ENCODE assay signal across 19 mouse cellular contexts in the genomic region with DNA sequence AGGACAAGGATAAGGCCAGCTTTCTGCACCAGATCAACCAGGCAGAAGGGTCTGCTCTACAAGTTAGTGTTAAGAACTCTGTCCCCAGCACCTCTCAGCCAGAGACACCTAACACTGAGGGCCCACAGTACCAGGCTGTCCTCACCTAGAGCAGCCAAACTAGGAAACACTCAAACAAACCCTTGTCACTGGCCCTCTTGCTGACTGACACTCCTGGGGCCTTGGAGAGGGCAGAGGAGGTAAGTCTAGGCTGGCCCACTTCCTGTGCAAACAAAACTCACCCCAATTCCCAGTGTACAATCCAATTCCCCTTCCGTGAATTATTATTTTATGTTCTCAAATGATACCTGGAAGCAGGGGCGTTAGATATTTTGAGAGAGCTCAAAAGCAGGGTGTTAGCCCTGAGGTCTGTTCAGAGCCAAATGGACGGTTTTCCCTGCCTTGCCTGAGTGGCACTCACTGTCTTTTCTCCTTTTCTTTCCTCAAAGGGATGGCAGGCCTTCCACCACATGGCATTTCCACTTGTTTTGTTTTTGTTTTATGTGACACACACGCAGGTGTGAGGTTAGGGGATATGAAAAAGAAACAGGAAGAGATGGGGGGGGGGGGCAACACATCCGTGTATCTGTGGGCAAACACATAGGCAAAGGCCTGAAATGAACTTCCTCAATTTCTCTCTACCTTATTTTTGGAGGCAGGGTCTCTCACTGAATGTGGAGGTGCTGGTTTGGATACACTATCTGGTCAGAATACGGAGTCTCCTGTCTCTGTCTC.
DNase-seq lines count a peak whose midpoint lies in the region; ATAC-seq and TF ChIP-seq lines count a peak whose summit lies in the region.
"Had no signal": no experiment of that assay in that cellular context is flagged by ENCODE, and none has a peak within 500 bp of the region (broad histone marks: within the 10 kb centered on the region; RNA-seq: fewer than 3 reads in every experiment).

No protein-coding gene starts in this region.

- H3K4me1 ChIP-seq in heart, embryonic 10.5 days = peaks cover 13% of the 10 kb centered on the region
- peaks cover 3% of the 10 kb centered on the region for H3K4me1 ChIP-seq in heart, adult 2 months (ENCODE audit: control insufficient read depth, insufficient read depth, low read length)
- no peaks in the 10 kb centered on the region for H3K4me1 ChIP-seq in midbrain, embryonic 11.5 days (ENCODE audit: control insufficient read depth, insufficient read depth, low read length)
- H3K4me1 ChIP-seq: hindbrain, embryonic 13.5 days; neural tube, embryonic 12.5 days had no signal

- H3K27ac ChIP-seq in heart, embryonic 10.5 days = peak overlapping the region; percentile 42; the same call in 1 of the 2 replicates
- no peak overlapping the region for H3K27ac ChIP-seq in heart, adult 2 months
- H3K27ac ChIP-seq in midbrain, embryonic 11.5 days (ENCODE audit: low read depth, low read length) = no peak overlapping the region
- H3K27ac ChIP-seq: embryonic facial prominence, embryonic 12.5 days; heart, embryonic 15.5 days; hindbrain, embryonic 13.5 days; neural tube, embryonic 12.5 days had no signal

- peak; percentile 49 for ATAC-seq in activated CD4-positive, CD25-positive, alpha-beta regulatory T cell, adult 4 months
- ATAC-seq in midbrain, embryonic 11.5 days (ENCODE audit: low FRiP score) = no peak

- H3K27me3 ChIP-seq in heart, embryonic 10.5 days (ENCODE audit: insufficient read depth, poor library complexity, severe bottlenecking) = no peaks in the 10 kb centered on the region
- no peaks in the 10 kb centered on the region for H3K27me3 ChIP-seq in heart, adult 2 months (ENCODE audit: control insufficient read depth, insufficient read depth, low read length)
- H3K27me3 ChIP-seq in midbrain, embryonic 11.5 days (ENCODE audit: control insufficient read depth, insufficient read depth, low read length) = no peaks in the 10 kb centered on the region
- H3K27me3 ChIP-seq: embryonic facial prominence, embryonic 12.5 days; heart, embryonic 15.5 days; hindbrain, embryonic 13.5 days; neural tube, embryonic 12.5 days had no signal

- no peak overlapping the region for H3K9ac ChIP-seq in heart, adult 2 months (ENCODE audit: low read depth, low read length)
- no peak overlapping the region for H3K9ac ChIP-seq in midbrain, embryonic 11.5 days (ENCODE audit: low read length)
- H3K9ac ChIP-seq: embryonic facial prominence, embryonic 12.5 days; heart, embryonic 15.5 days; hindbrain, embryonic 13.5 days; neural tube, embryonic 12.5 days had no signal

- no peaks in the 10 kb centered on the region for H3K79me2 ChIP-seq in heart, adult 2 months (replicated peaks; ENCODE audit: control insufficient read depth, insufficient read depth, low read length)

- H3K36me3 ChIP-seq in heart, embryonic 10.5 days = no peaks in the 10 kb centered on the region
- H3K36me3 ChIP-seq in heart, adult 2 months (ENCODE audit: control insufficient read depth, insufficient read depth, low read length) = no peaks in the 10 kb centered on the region
- H3K36me3 ChIP-seq in midbrain, embryonic 11.5 days (ENCODE audit: control insufficient read depth, insufficient read depth, low read length) = no peaks in the 10 kb centered on the region
- H3K36me3 ChIP-seq: embryonic facial prominence, embryonic 12.5 days; heart, embryonic 15.5 days; hindbrain, embryonic 13.5 days; neural tube, embryonic 12.5 days had no signal

- no peak for TF ChIP-seq POLR2A in heart, adult 2 months (IDR thresholded peaks at IDR 0.05; ENCODE audit: insufficient read depth, low read depth, low read length)

- no peak overlapping the region for H3K4me2 ChIP-seq in midbrain, embryonic 11.5 days
- H3K4me2 ChIP-seq: embryonic facial prominence, embryonic 12.5 days; heart, embryonic 15.5 days; hindbrain, embryonic 13.5 days; neural tube, embryonic 12.5 days had no signal

- no peak for DNase-seq in heart, embryonic 10.5 days (ENCODE audit: low spot score)
- DNase-seq in heart, adult 2 months = no peak
- peak; percentile 31 for DNase-seq in 416B (ENCODE audit: low read depth)
- DNase-seq in naive thymus-derived CD4-positive, alpha-beta T cell, adult 2 months (ENCODE audit: low read depth) = peak; percentile 72
- no peak for DNase-seq in midbrain, embryonic 11.5 days (ENCODE audit: low spot score, missing footprints)
- no peak for DNase-seq in cerebellum, postnatal 25 days
- DNase-seq in layer of hippocampus, postnatal 36 days = no peak
- DNase-seq: adrenal gland, postnatal 14 days; cerebellum, postnatal 36 days; gastrocnemius, postnatal 25 days; kidney, adult 18-20 months; kidney, postnatal 25 days; right cerebral cortex, postnatal 14 days had no signal

- no peak for TF ChIP-seq CTCF in heart, adult 2 months (IDR thresholded peaks at IDR 0.05)

- no peak for TF ChIP-seq EP300 in heart, adult 2 months (IDR thresholded peaks at IDR 0.05; ENCODE audit: insufficient read depth, low read depth, low read length)

- WGBS in heart, embryonic 10.5 days = 81% methylated on average over 6 of the region's 6 CpGs
- 63% methylated on average over 6 of the region's 6 CpGs for WGBS in heart, adult 2 months
- 88% methylated on average over 6 of the region's 6 CpGs for WGBS in midbrain, embryonic 11.5 days

- no peaks in the 10 kb centered on the region for H3K9me3 ChIP-seq in heart, embryonic 10.5 days
- no peaks in the 10 kb centered on the region for H3K9me3 ChIP-seq in midbrain, embryonic 11.5 days (ENCODE audit: control insufficient read depth, low read length)
- H3K9me3 ChIP-seq: embryonic facial prominence, embryonic 12.5 days; G1E; heart, embryonic 15.5 days; hindbrain, embryonic 13.5 days; neural tube, embryonic 12.5 days had no signal

- no peak overlapping the region for H3K4me3 ChIP-seq in heart, embryonic 10.5 days
- H3K4me3 ChIP-seq in heart, adult 2 months = no peak overlapping the region
- H3K4me3 ChIP-seq in midbrain, embryonic 11.5 days (ENCODE audit: low read depth, low read length) = no peak overlapping the region
- H3K4me3 ChIP-seq: embryonic facial prominence, embryonic 12.5 days; heart, embryonic 15.5 days; hindbrain, embryonic 13.5 days; neural tube, embryonic 12.5 days had no signal

- intact Hi-C loops in heart, adult 2 months (cut with DNase I) = no loop called here

Comparison
In these comparisons a context has a peak if more than half of its experiments do, and no peak if none do; other contexts are left out.
1. DNase-seq: peak in 416B (single experiment) and naive thymus-derived CD4-positive, alpha-beta T cell, adult 2 months (single experiment); none in heart, embryonic 10.5 days (single experiment), heart, adult 2 months (0 of 2), midbrain, embryonic 11.5 days (single experiment), cerebellum, postnatal 25 days (0 of 2) and layer of hippocampus, postnatal 36 days (0 of 2).